Mouse (Mus musculus): ENCODE measurements around the gene Prkce. TPM values are rescaled to one million over a fixed set of nuclear protein-coding genes. Genes with fewer than 3 reads are reported as not detected.
A peak's percentile ranks its signal among the peaks of the same experiment; 100 is the strongest.

The Prkce gene
- polyA plus RNA-seq, 1 experiment from 2014 or later: 3.1 TPM

DNA sequence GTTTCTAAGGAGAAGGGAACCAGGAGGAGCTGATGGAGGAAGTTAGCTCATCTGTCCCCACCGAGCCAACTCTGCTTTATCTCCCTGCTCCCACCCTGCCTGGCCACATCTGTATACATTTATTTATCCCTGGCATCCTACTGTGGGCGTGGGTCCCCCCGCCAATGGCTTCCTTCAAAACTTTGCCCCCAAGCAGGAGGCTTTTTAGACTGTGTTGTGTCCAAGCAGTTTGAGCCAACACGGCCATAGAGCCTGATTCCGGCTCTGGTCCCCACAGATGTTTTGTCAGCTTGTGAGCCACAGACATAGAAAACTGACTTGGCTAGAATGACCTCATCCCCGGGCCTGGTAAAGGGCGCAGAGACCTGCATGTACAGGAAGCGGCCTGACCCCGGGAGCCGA, 89.1 kb downstream of the Prkce start:
- WGBS: 79% methylated on average over 10 of the region's 10 CpGs
- Histone ChIP-seq H3K4me3 (no peak overlapping the region), H3K4me1 (no peaks in the 10 kb centered on the region), H3K36me3 (replicated peaks) (peaks cover 3% of the 10 kb centered on the region), H3K27me3 (ENCODE audit: poor library complexity, severe bottlenecking) (no peaks in the 10 kb centered on the region), H3K9me3 (peaks cover 10% of the 10 kb centered on the region; the same call in 1 of the 2 replicates), H3K27ac (no peak overlapping the region)
- no peak for DNase-seq (ENCODE audit: extremely low spot score, low spot score)

DNA sequence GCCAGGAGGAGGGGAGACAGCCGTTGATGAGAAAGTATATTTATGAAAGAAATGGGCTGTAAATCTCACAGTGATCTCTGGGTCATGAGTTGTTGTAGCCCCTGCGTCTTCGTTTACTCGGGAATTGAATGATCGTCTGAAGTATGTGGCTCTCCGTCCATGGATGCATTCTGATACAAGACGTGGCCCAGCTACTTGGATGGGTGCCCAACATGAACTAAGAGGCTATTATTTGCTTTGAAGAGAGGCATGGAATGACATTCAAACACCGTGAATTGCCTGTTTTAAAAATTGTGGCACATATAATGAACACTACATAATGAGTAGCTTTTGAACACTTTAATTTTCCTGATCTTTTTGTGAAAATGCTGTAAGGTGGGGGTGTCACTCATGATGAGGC, 93.5 kb downstream of the Prkce start:
- Histone ChIP-seq H3K27me3 (ENCODE audit: poor library complexity, severe bottlenecking) (no peaks in the 10 kb centered on the region), H3K9me3 (no peaks in the 10 kb centered on the region), H3K4me3 (no peak overlapping the region), H3K27ac (no peak overlapping the region), H3K36me3 (replicated peaks) (no peaks in the 10 kb centered on the region), H3K4me1 (no peaks in the 10 kb centered on the region)
- DNase-seq (ENCODE audit: extremely low spot score, low spot score): no peak
- 92% methylated on average over 8 of the region's 8 CpGs for WGBS

DNA sequence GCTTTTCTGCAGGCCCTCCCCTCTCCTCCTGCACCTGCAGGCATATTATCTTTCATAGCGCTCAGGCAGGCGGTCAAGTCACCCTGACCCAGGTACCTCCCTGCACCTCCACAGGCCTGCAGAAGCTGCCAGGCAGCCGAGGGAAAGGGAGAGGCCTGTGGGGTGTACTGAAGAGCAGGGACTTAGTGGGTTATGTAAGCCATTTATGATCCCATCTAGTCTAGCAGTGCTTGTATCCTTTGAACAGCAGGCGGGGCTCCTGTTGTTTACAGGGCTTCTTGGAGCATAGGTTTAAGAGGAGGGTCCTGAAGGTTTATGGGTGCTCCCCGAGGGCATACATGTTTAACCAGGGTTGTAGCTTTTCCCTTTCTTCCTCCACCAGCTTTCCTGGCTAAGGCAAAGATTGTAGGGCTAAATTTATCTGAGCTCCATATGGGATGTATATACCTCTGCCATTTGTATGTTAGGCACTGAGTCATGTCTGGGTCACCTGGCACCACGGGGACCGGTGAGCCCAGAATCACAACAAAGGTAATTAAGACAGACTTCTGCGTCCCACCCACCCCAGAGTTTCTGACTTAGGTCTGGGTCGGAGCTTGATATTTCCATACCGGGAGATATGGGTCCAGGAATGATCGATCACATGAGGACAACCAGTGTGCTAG, 96.5 kb downstream of the Prkce start:
- H3K4me3 ChIP-seq: no peak overlapping the region
- WGBS: 90% methylated on average over 11 of the region's 11 CpGs
- H3K9me3 ChIP-seq: no peaks in the 10 kb centered on the region
- H3K36me3 ChIP-seq (replicated peaks): no peaks in the 10 kb centered on the region
- no peaks in the 10 kb centered on the region for H3K4me1 ChIP-seq
- no peak for DNase-seq (ENCODE audit: extremely low spot score, low spot score)
- no peak overlapping the region for H3K27ac ChIP-seq
- H3K27me3 ChIP-seq (ENCODE audit: poor library complexity, severe bottlenecking): no peaks in the 10 kb centered on the region

DNA sequence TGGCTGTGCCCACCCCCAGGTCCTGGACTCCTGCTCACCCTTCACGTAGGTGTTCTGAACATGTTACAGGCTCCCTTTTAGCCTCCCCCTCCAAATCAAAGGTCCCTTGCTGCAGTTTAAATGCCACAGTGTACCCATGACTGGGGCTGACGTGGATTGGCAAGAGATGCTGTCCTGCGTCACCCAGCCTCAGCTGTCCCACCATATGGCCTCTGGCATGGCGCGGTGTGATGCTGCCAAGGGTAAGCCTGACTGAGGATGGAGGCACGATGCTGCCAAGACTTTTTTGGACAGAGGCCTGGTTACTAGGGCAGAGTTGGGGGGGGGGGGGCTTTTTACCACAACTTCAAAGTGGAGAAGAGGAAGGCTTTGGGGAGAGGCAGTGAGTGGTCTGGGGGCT, 98.5 kb downstream of the Prkce start:
- Histone ChIP-seq H3K4me3 (no peak overlapping the region), H3K4me1 (peaks cover 2% of the 10 kb centered on the region), H3K27ac (no peak overlapping the region), H3K27me3 (ENCODE audit: poor library complexity, severe bottlenecking) (no peaks in the 10 kb centered on the region), H3K9me3 (no peaks in the 10 kb centered on the region), H3K36me3 (replicated peaks) (no peaks in the 10 kb centered on the region)
- DNase-seq (ENCODE audit: extremely low spot score, low spot score): no peak
- 89% methylated on average over 6 of the region's 6 CpGs for WGBS

DNA sequence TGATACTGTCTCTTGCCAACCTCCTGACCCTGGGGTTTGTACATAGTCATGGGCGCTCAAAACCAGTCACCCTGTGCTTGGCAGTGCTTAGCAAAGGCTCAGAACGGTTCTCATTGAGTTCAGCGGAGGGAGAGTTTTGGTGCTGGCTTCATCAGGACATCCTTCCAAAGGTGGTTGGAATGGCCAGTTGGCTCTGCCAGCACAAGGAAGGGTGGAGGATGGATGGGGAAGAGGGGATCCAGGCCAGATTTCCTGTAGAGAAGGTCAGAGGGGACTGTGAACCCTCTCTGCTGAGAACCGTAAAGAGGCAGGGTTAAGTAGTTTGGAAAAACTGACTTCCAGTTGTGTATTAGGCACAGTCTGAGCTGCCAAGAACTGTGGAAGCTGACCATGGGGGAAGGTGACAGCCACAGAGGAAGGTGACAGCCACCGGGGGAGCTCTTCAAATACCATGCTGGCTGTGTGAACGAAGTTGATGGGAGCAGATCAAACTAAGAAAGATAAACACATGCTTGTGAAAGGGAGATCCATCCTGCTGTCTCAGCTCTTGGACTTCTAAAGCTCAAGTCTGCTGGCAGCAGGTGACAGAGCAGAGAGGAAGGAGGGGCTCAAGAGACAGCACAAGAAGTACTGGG, 99.7 kb downstream of the Prkce start:
- Histone ChIP-seq H3K4me1 (peaks cover 14% of the 10 kb centered on the region), H3K9me3 (no peaks in the 10 kb centered on the region), H3K27me3 (ENCODE audit: poor library complexity, severe bottlenecking) (no peaks in the 10 kb centered on the region), H3K27ac (no peak overlapping the region), H3K36me3 (replicated peaks) (no peaks in the 10 kb centered on the region), H3K4me3 (no peak overlapping the region)
- WGBS: 87% methylated on average over 6 of the region's 6 CpGs
- DNase-seq (ENCODE audit: extremely low spot score, low spot score): no peak

DNA sequence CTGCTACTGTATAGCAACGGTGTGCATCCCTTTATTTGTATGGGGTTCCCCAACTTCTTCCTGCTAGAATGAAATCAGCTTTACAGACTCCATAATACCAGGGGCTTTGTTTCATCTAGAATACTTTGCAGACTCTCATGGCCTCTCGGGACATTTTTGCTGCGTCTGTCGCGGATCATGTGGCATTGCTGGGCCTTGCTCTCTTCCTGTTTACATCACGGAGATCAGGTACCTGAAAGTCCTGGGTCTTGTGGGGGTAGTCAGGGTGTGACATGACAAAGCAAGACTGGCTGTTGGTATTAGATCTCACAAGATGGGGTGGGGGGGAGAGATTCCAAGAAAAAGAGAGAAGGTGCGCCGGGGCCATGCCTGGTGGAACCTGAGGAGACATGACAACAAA, 102.1 kb downstream of the Prkce start:
- peaks cover 30% of the 10 kb centered on the region for H3K4me1 ChIP-seq
- WGBS: 96% methylated on average over 8 of the region's 8 CpGs

DNA sequence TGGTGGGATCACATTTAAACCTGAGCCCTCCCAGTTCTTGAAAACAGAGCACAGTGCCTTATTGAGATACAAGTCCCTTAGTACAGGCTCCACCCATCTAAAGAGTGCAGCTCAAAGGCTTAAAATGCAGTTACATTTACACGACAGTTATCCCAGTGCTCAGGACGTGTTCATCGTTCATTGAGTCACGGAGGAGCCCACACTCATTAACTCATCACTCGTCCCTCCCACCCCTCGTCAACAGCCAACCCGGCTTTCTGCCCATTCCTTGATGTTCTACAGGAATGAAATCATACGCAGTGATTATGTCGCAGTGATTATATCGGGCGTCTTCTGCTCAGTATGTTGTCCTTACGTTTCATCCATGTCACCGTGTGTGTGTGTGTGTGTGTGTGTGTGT, 102.9 kb downstream of the Prkce start:
- 95% methylated on average over 13 of the region's 13 CpGs for WGBS
- H3K9me3 ChIP-seq: no peaks in the 10 kb centered on the region
- peaks cover 30% of the 10 kb centered on the region for H3K4me1 ChIP-seq
- no peaks in the 10 kb centered on the region for H3K27me3 ChIP-seq (ENCODE audit: poor library complexity, severe bottlenecking)
- H3K36me3 ChIP-seq (replicated peaks): no peaks in the 10 kb centered on the region
- no peak for DNase-seq (ENCODE audit: extremely low spot score, low spot score)
- no peak overlapping the region for H3K4me3 ChIP-seq
- H3K27ac ChIP-seq: no peak overlapping the region

More for the DNA sequence above, 102.1 kb downstream of the Prkce start:
- Histone ChIP-seq H3K9me3 (no peaks in the 10 kb centered on the region), H3K4me3 (no peak overlapping the region), H3K27me3 (ENCODE audit: poor library complexity, severe bottlenecking) (no peaks in the 10 kb centered on the region), H3K27ac (no peak overlapping the region), H3K36me3 (replicated peaks) (no peaks in the 10 kb centered on the region)
- DNase-seq (ENCODE audit: extremely low spot score, low spot score): no peak

DNA sequence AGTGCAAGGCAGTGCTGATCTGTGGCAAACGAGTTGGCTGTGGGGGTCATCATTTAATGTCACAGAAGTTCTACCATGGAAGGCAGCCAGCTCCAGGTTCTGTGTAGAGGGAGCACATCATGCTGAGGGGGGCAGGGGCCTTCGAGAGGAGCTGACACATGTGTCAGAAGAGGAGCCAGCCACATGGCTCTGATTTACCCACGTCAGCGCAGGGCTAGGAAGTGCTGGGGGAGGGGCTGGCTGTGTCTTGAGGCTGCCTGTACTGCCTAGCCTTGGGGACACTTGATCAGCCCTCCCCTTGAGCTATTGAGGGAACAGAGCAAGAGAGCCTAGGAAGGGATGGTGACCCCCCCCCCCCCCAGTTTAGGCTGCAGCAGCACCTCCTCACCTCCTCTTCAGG, 103.7 kb downstream of the Prkce start:
- no peaks in the 10 kb centered on the region for H3K36me3 ChIP-seq (replicated peaks)
- H3K4me1 ChIP-seq: peaks cover 30% of the 10 kb centered on the region
- DNase-seq (ENCODE audit: extremely low spot score, low spot score): peak; percentile 28
- WGBS: 46% methylated on average over 4 of the region's 4 CpGs
- H3K27me3 ChIP-seq (ENCODE audit: poor library complexity, severe bottlenecking): no peaks in the 10 kb centered on the region
- H3K4me3 ChIP-seq: no peak overlapping the region
- no peaks in the 10 kb centered on the region for H3K9me3 ChIP-seq
- H3K27ac ChIP-seq: peak overlapping the region; percentile 37; the same call in 1 of the 2 replicates

DNA sequence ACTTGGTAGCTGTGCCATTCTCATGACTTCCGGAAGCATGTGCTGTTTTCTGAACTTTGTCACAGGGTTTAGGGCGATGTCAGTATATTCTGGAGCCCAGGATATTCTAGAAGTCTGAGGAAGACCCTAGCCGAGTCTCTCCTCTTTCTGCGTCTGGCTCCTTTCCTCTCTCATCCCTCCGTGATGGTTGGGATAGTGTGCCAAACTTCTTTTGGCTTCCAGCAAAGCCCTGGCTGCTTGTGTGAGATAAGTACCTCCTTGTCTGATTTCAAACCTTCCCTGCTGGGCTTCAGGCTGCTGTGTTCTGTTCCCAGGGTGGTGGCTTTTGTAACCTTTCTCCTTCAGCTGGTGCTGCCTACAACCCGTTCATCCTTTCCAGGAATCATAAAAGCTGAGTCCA, 105.4 kb downstream of the Prkce start:
- Histone ChIP-seq H3K27me3 (ENCODE audit: poor library complexity, severe bottlenecking) (no peaks in the 10 kb centered on the region), H3K4me3 (no peak overlapping the region), H3K27ac (0 out of 2 replicates have a peak overlapping the region, but pooled peaks have one; percentile 25), H3K36me3 (replicated peaks) (no peaks in the 10 kb centered on the region), H3K4me1 (peaks cover 41% of the 10 kb centered on the region), H3K9me3 (no peaks in the 10 kb centered on the region)
- 71% methylated on average over 6 of the region's 6 CpGs for WGBS
- no peak for DNase-seq (ENCODE audit: extremely low spot score, low spot score)

DNA sequence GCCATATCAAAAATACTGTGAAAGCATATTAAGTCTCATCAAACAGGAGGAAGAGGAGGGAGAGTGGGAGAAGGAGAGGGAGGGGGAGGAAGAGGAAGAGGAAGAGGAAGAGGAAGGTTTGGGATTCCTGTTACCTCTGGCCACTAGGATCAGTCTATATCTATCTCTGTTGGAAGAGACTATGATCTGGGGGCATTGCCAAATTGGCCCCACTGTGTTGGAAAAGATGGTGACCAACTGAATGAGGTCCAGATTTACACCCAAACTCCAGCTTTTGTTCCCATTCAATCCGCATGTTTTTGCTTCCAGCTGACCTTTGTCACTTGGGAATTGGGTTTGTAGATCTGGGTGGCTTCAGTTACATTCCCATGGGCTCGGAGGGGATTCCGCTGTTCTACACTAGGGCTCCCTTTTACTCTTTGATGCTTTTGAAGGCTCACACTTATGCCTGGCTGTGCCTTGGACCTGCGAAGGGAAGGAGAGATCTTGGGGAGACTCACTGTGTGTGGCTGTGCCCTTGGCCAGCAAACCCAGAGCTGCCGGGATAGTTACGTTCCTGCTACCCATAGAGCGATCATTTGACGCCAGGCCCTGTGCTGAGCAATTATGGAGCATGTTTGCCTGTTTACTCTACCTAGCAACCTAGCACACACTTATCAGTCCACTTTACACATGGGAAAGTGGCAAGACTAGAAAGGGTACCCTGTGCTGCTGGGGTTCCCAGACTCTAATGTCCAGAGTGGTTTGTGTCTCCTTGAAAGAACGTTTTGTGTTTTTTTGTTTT, 106.2 kb downstream of the Prkce start:
- WGBS: 85% methylated on average over 9 of the region's 9 CpGs
- peaks cover 43% of the 10 kb centered on the region for H3K4me1 ChIP-seq
- no peak for DNase-seq (ENCODE audit: extremely low spot score, low spot score)
- H3K27ac ChIP-seq: no peak overlapping the region
- H3K9me3 ChIP-seq: no peaks in the 10 kb centered on the region
- H3K27me3 ChIP-seq (ENCODE audit: poor library complexity, severe bottlenecking): no peaks in the 10 kb centered on the region
- no peak overlapping the region for H3K4me3 ChIP-seq
- H3K36me3 ChIP-seq (replicated peaks): no peaks in the 10 kb centered on the region

DNA sequence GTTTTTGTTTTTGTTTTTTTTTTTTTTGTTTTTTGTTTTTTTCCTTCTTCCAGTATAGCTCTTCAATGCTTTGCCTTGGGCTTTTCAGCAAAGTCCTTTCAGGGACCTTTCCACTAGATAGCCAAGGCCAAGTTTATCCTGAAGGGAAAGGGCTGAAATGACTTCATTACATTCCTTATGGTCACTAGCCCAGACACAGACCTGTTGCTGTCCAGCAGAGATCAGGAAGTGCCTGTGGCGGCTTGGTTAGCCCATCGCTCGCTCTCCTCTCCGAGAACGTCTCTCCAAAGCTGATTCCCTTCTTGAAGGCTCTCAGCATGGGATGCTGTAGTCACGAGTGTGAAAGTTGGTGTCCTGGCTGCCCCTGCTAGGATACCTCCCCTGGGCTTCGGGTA, 106.8 kb downstream of the Prkce start:
- DNase-seq (ENCODE audit: extremely low spot score, low spot score): no peak
- H3K36me3 ChIP-seq (replicated peaks): no peaks in the 10 kb centered on the region
- H3K27ac ChIP-seq: no peak overlapping the region
- no peak overlapping the region for H3K4me3 ChIP-seq
- 73% methylated on average over 7 of the region's 7 CpGs for WGBS
- H3K9me3 ChIP-seq: no peaks in the 10 kb centered on the region
- H3K27me3 ChIP-seq (ENCODE audit: poor library complexity, severe bottlenecking): no peaks in the 10 kb centered on the region
- peaks cover 43% of the 10 kb centered on the region for H3K4me1 ChIP-seq

DNA sequence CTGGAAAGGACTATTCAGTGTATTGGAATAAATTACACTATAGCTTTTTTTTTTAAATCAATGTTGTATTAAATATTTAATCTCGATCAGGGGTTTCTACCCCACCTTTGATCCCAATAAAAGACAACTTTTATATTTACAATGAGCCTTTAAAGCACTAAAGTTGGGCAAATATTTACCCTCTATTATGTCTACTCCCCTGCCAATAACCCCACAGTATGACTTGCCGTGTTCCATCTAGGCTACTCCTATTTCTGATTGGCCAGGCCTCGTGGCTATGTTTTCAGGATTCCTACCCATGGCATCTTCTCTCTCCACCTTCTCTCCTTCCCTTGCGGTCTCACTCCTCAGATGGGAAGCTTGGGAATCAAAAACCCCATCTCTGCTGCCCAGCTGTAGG, 108.8 kb downstream of the Prkce start:
- Histone ChIP-seq H3K9me3 (no peaks in the 10 kb centered on the region), H3K36me3 (replicated peaks) (no peaks in the 10 kb centered on the region), H3K4me1 (peaks cover 56% of the 10 kb centered on the region), H3K4me3 (no peak overlapping the region), H3K27ac (no peak overlapping the region), H3K27me3 (ENCODE audit: poor library complexity, severe bottlenecking) (no peaks in the 10 kb centered on the region)
- 90% methylated on average over 4 of the region's 4 CpGs for WGBS
- DNase-seq (ENCODE audit: extremely low spot score, low spot score): no peak
